Mouse (Mus musculus): Measurements from ENCODE around the gene Cpxm2.

Gene Cpxm2

DNA sequence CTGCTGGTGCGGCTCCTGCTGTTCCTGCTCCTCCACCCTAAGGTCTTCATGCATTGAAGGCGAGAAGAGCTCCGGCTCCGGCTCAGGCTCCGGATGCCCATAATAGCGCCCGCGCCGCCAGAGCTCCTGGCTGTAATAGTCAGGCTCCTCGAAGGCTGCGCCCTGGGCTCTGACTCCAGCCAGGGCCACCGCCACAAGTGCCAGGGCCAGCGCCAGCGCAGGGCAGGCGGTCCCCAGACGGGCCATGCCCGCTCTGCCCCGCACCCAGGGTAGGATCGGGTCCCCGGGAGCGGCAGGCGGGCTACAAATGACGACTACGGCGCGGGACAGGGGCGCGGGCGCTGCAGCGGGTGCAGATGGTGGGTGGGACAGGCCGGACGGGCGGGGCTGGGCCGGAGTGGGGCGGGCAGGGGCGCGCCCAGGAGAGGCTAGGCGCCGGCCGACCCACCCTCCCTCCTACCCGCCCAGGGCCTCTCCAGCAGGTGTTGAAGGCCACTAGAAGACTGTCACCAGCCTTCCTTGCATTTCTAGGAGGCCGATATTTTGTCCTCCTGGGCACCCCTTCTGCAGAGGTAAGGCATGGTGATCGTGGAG is at the start of gene Cpxm2:
Gene Cpxm2, minus strand, starts transcription at position 372 of the 594 bp plus-strand sequence.
- no peak for DNase-seq (ENCODE audit: low spot score)

DNA sequence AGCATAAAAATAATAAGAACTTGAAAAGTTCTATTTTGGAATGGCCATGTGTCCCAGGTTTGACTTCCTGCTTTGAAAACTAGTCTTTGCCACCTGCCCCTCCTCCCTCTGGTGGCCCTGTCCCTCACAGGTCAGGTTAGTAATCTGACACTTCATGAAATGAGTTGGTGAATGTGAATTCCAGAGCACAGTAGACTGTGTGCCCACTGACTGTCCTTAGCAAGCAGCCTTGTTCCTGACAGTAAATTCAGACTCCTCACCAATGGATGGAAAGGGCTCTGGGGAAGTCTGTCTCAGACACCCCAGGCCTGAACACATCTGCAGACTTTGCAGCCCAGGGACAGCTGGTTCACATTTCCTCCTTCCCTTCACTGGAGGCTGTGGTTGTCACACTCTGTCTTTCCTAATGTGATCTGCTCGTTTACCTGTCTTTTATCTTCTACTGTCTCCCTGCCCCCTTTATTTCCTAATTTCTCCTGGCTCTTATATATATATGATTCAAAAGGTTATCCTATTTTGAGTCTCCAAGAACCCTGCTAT is 49.6 kb upstream of the Cpxm2 start:
- no peak for DNase-seq (ENCODE audit: low spot score)

DNA sequence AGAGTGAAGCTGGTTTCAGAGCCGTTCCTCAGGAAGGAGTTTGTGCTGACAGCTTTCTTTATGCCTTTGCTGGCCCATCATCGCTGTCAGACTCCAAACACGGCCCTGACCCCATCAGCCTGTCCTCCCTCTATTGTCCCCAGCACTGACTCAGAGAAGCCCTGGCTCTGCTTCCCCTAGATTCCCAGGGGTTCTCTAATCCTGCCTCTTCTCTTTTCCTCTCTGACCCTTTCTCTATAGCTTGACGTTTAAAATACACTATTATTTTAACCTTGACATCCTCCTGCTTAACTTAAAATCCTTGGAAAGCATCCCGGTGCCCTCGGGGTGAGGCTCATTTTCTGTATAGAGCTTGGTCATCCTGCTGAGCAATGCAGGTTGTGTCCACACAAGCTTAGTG is 45.1 kb upstream of the Cpxm2 start:
- DNase-seq (ENCODE audit: low spot score) = no peak

DNA sequence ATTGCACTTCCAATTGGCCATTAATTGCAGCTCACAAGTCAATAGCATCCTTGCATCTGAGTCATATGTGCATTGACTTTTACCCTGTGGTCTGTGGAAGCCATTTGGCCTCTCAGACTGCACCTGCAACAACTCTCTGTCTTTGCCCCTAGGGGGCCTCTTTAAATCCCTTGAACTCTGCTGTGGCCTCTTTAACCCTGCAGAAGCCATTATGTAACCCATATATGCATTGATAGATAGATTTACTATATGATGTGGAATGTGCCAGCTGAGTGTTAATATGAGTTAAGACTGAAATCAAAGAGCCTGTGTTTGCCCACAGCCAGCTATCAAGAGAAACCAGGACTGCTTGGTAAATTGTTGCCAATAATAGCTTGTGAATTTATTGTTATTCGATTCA is 44.3 kb upstream of the Cpxm2 start:
- DNase-seq (ENCODE audit: low spot score) = no peak

DNA sequence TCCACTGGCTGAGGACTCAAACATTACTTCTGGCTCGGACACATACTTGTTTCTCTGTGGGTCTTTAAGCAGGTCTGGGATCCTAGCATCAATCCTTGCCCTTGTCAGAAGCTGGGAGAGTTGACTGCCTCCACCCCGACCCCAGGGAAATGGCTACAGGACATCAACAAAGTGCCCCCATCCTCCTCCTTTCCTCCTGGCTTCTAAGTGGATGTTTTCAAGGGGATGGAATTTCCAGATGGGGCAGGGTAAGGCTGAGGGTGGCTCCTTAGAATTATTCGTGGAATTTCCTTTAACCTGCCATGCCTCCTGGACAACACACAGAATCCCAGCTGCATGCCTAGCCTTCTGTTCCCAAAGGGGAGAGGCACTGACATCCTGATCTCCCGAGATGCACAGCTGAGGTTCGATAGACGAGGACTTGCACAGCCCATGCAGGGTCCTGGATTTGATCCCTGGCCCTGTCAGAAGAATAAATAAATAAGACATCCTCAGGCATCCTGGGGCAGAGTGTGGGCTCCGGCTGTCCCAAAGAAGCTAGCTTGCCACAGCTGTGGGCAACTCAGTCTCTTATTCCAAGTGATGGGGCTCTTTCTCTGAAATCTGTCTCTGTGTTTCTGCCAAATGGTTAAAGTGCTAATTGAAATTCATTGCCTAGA is 43.4 kb upstream of the Cpxm2 start:
- no peak for DNase-seq (ENCODE audit: low spot score)

DNA sequence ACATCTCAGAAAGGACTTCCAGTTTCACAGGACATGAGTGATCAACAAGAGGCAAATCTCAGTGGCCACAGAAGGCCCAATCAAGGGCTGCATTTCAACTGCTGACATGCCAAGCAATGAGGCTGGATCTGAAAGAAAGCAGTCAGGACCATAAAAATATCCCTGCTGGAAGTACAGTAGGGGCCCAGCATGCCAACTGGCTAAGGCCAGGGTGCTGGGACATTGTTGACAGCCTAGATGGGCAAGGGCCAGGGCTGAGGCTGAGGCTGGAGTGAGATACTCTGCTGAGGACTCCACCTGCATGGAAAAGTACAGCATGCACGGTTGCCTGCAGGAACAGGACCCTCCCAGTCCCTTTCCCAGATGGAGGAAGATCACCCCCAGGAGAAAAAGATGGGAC is 42.0 kb upstream of the Cpxm2 start:
- DNase-seq (ENCODE audit: low spot score) = no peak

DNA sequence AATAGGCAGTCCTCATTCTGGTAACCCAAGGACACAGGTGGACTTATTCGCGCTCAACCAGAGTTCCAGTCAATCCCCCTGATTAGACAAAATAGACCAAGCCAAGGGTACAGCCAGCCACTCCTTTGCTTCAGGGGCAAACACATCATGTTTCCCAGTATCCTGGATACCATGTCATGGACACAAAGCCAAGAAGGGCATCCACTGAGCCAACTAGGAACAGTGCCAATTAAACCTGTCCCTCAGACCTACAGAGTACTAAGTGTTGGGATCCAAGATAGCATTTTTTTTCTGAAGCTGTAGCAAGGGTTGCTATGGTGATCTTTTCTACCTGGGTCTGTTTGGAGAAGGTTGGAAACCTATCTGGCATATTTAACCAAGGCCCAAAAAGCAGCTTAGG is 39.1 kb upstream of the Cpxm2 start:
- no peak for DNase-seq (ENCODE audit: low spot score)

DNA sequence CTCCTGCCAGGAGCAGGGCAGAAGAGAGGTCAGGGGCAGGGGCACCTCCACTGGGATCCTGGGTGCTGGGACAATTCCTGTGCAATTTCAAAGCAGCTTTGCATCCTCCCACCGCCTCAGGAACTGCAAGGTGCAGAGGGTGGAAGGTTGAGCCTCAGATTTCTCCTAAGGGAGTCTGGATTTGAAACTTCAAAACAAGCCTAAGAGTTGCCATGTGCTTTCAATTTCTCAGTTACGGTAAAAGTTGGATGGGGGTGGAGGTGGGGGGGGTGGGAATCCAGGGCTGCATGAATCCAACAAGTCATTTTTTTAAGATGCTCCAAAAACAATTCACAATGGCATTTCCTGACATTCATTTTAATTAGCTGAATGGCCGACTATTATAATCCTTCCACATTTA is 32.9 kb upstream of the Cpxm2 start:
- no peak for DNase-seq (ENCODE audit: low spot score)

DNA sequence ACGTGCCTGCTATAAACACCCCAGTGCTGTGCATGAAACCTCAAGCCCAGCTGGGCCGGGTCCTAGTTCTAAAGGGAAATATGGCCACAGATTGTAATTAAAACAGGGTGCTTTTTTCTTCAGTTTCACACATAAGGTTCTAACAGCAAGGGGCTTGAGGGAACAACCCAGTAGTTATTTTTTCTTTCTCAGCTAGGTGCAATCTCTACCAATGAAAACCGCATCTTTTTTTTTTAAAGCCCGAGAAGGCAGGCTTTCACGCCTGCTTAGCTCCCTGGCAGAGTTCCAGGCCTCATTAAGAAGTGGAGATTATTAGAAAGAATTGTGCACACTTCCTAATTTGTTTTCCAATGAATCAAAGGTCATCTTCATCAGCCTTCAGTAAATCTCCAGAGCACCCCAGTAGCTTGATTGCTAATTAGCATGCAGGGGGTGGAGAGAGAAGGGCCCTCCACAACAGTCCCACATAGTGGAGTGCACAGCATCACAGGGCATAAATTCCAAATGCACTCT is 29.4 kb upstream of the Cpxm2 start:
- DNase-seq (ENCODE audit: low spot score) = no peak

DNA sequence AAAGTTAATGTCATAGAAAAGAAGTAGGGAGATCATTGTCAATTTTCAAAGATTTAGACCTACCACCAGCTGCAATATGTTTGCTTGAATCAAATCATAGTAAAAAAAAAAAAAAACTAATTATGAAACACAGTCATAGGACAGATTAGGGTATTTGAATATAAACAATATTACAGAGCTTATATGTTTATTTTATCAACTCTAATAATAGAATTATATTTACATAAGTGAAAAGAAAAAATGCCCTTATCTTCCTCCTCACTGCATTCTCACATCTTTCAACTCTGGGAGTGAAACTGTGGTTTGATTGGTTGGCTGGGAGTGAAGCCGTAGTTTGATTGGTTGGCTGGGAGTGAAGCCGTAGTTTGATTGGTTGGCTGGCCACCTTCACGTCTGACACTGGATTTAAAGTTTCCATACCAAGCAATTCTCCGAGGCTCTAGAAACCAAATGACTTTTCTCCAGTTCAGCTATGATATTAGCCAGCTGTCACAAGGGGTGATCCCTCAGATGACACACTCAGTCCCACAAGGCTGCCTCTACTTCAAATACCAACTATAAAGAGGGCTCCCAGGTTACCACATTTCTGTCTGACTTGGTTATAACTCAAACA is 27.2 kb upstream of the Cpxm2 start:
- no peak for DNase-seq (ENCODE audit: low spot score)

DNA sequence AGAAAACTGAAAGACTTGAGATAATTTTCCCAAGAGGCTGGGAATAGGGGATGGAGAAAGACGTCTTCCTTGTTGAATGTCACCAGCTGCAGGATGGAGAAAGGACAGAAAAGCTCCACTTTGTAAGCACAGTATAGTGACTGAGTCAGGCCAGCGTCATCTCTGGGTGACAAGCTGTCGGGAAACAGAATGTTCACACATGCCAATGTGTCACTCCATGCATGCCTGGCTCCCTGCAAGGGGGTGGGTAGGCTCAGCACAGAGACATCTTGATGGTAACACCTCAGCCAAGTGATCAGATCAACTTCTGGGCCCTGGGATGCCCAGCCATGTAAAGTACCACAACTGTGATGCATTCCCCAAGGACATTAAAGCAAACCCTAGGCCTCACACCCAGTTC is 26.5 kb upstream of the Cpxm2 start:
- no peak for DNase-seq (ENCODE audit: low spot score)

DNA sequence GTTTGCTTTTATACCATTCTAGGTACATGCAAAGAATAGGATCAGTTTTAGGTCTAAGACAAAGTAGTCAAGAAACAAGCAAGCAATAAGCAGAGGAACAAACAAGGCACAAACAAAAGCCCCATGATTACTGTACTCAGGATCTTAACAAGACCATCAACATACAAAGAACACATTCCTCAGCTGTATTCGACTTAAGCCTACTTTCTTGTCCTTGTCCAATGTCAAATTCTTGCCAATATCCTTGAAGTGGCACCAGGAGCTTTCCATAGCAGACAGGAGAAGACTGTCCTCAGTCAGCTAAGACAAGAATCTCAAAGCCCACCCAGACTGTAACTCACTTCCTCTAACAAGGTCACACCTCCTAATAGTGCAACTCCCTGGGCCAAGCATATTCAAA is 24.5 kb upstream of the Cpxm2 start:
- no peak for DNase-seq (ENCODE audit: low spot score)

DNA sequence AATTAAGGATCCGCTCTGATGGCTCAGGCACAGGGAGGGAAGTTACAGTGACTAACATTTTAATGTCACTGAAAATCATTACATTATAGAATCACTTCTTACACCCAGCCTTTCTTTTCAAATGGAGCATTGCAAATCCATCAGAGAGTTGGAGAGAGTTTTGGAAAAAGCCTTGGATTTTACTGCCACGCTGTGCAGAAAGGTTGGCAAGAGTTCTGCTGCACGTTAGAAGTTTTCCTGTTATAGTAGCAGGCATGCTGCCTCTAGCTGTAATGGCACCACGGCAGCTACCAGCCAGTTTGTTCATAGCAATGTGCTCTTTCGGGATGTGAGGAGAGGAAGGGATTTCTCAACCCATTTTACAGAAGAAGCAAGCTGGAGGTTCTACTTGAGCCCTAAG is 20.2 kb upstream of the Cpxm2 start:
- no peak for DNase-seq (ENCODE audit: low spot score)

DNA sequence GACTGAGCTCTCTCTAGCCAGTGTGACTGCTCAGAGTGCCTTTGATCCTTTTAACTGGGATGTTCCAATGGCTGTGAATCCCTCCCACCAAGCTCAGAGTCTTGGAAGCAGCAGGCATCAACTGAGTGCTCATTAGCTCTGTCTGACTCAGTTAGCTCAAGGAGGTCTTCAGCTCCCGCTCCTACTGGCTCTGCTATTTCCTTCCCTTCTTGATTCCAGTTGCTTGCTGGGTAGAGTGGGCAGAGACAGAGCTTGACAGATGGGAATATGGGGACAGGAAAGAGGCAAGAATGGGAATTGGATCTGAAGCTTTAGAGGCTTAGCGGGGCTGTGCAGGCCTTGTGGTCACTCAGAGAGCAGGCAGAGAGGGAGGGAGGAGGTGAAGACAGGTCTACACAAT is 19.8 kb upstream of the Cpxm2 start:
- DNase-seq (ENCODE audit: low spot score) = no peak

DNA sequence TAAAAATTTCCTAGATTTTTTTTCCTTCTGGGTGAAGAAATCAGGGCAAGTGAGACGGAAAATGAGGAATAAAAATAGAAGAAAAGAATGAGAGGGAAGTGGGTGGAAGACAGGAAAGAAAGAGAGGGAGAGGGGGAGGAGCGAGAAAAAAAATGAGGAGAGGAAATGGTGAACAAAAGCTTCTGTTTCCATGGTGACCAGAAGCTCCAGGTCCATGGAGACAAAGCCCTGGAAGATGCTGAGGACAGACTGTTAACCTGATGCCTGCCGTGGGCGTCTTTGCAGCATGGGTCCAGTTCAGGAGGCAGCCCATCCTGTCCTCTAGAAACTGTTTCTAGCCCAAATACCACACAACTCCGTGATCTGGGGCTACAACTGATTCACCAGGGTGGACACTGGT is 17.7 kb upstream of the Cpxm2 start:
- no peak for DNase-seq (ENCODE audit: low spot score)

DNA sequence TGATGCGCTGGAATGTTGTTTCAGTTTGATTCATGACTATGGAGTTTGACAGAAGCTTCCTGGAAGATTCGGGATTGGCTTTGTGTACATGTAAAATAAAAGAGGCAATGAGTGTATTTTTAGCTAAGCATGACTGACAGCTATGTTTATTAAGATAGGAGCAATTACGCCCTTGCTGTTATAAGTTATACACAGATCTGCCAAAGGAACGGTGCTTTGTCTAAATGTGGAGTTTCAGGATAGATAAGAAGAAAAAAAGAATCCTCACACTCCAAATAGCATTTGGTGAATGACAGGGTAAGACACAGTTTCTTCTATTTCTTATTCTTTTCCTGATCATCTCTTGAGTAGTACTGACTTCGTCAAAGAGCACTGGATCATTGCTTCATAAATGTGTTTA is 17.2 kb upstream of the Cpxm2 start:
- DNase-seq (ENCODE audit: low spot score) = no peak

DNA sequence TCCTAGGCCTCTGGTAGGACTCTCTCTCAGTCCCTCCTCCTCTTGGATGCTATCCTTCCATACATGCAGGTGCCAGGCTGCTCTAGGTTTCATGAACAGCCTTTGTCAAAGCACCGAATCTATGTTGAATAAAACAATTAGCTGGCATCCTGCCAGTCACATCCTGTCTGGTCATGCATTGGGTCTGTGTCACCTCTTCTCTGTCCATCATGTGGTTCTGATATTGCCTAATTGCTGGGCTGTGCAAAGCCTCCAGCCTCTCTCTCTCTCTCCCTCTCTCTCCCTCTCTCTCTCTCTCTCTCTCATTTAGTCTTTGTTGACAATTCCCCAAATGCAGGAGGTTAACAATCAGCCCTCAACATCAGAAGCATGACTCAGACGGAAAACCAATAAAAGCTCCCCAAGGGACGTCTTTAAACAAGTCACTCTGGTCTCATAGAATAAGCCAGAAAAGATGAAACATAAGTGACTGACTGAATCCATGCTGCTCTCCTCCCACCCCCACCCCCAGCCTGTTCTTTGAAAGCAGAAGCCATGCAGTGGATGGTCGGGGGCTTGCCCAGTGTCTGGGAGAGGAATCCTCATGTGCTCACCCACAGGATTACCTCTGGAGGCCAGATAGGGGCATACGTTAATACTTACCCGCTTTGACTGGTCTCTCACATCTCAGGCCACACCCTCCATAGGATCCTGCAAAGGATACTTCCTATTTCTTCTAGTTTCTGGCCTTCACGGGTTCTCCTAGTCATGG is 15.1 kb upstream of the Cpxm2 start:
- DNase-seq (ENCODE audit: low spot score) = no peak

DNA sequence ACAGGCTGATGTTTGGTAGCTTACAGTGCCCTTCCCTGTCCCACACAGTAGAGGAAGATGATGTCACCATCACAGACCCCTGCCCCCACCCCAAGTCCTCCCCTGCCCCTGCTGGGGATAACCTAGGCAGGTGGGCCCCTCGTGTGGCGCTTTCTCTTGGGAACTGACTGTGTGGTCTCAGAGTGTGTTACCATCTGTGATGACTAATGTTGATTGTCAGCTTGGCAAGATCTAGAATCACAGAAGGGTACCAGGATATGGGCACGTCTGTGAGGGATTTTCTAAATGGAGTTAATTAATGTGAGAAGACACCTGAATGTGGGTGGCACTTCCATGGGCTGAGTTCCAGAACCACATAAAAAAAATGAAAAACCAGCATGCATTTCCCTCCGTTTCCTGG is 12.7 kb upstream of the Cpxm2 start:
- DNase-seq (ENCODE audit: low spot score) = no peak

DNA sequence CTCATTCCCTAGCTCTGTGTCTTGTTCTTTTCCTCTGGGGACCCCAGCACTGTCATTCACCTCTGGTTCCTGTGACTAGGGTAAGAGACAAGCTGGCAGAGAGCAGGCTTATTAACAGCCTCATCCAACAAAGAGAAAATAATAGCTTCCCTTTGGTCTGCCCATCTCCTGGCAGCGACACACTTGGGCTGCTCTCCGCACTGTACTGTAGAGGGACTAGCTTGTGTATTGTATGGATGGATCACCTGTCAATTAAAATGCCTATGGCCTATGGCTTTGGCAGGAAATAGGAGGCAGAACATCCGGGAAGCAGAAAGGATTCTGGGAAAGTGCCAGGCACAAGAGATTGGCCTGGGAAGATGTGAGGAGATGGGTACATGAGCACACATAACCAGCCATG is 7.7 kb upstream of the Cpxm2 start:
- no peak for DNase-seq (ENCODE audit: low spot score)

DNA sequence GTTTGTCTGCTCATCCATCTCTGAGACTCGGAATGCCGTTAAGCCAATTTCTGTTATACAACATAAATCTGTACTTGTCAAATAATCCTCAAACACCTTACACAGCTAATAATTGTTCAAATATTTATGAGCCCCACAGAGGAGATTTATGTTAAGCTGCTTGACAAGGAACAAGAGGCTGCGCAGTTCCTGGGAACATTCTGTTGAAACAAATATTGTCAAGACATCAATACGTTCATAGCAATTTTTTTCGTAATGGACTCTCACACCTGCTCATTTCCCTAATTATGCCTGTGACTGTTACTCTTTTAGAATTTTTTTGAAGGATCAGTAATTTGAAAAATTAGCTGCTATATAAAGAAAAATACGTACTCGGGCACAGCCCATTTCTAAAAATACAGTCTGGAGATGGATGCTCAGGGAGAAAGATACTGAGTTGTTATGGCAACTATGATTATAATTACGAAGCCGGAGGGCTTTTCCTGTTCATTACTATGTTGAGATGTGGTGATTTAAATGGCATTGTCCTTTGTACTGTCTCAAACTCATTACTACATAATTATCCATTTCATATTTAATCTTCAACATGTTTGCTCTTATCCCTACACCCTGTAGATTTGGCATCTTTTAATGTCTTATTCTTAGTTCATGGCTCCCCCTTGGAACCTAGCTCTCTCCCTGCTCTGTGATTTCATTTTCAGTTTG is 3.9 kb upstream of the Cpxm2 start:
- DNase-seq (ENCODE audit: low spot score) = no peak

DNA sequence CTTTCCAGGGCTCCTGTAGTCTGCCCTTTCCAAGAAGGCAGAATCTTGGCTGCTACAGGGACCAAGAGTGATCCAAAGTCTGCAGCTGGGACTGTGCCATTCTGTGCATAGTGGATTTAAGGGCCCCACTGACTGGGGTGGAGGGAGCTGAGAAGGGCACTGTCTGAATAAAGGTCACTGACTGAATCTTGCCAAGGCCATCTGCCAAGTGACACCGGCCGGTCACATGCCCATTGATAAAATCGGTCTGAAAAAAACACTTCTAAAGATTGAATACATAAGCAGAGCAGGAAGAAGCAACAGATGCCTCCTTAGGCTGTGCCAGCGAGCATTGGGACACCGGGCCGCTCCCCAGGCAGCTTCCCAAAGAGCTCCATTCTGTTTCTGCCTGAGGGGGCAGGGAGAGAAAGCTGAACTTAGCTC is 803 bp downstream of the Cpxm2 start:
- DNase-seq (ENCODE audit: low spot score) = no peak

DNA sequence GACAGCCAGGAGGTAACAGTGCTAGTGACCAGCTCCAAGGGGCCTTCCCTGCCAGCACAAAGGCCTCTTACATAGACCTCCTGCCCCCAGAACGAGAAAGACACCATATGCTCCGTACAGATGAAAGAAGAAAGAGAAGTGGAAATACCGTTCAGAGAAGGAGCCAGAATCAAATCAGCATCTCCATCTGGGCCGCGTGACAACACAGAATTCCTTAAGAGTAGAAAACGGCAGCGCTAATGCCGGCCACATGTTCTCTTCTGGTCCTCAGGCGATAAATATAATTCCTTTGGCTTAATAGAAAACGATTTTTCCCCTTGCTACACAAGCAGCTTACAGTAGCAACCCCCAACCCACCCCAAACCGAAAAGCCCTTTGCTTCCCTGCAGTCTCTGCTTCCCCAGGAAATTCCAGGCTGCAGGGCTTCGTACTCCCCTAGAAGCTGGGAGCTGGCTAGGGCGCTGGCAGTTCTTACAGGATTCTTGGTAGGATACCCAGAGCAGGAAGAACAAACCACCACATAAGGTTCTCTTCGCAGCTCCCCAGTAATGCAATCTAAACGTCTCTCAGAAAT is 9.2 kb downstream of the Cpxm2 start:
- no peak for DNase-seq (ENCODE audit: low spot score)
